Mouse (Mus musculus): ENCODE data around the gene Col8a1. TPM values are rescaled to one million over a fixed set of nuclear protein-coding genes. Genes with fewer than 3 reads are reported as not detected.

Col8a1 gene
- polyA plus RNA-seq, 1 experiment from 2014 or later, result 0.41 TPM

DNA sequence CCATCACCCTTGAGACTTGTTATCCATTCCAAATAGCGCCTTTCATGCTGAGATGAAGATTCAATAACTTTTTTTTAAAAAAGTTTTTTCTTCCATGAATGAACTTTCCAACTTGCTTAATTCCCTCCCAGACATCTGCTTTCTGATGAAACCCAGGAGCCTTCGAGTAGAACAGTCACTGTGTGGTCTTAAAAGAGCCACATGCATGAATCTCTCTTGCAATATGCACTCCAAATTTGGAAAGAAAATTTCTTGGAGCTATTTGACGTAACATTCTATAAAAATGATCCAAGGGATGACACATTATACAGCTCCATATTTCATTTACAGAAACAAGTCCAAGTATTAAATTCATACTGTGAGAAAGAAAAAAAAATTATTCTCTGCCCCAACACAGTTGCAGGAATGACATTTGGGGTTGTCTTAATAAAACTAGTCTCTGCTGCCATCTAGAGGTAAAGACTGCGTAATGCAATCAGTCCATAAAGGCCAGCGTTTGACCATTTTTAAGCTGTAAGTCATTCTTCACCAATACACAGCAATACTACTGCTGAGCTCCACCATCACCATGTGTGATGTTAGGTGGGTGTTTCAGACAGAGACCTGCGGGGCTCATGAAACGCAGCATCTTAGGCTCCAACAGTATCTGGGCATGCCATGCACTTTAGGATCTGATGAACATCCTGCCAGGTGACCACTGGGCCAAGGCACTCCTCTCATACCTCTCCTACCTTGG, 160.9 kb downstream of the Col8a1 start:
- Histone ChIP-seq H3K27ac (ENCODE audit: low read depth, low read length) (no peak overlapping the region), H3K27me3 (replicated peaks; ENCODE audit: control insufficient read depth, insufficient read depth, low read length) (no peaks in the 10 kb centered on the region), H3K36me3 (ENCODE audit: control insufficient read depth, insufficient read depth, low read length) (no peaks in the 10 kb centered on the region), H3K4me3 (ENCODE audit: low read depth, low read length) (no peak overlapping the region), H3K4me2 (no peak overlapping the region), H3K4me1 (replicated peaks; ENCODE audit: control insufficient read depth, insufficient read depth, low read length) (no peaks in the 10 kb centered on the region), H3K9me3 (ENCODE audit: control insufficient read depth, low read length) (no peaks in the 10 kb centered on the region), H3K9ac (ENCODE audit: low read depth, low read length) (no peak overlapping the region)
- DNase-seq (ENCODE audit: low spot score) (no peak), ATAC-seq (replicated peaks; ENCODE audit: low FRiP score) (no peak)
- WGBS, result 39% methylated on average over 7 of the region's 7 CpGs

- no peak overlapping the region for H3K4me3 ChIP-seq (ENCODE audit: low read depth, low read length)
- no peak overlapping the region for H3K4me2 ChIP-seq
- no peaks in the 10 kb centered on the region for H3K4me1 ChIP-seq (replicated peaks; ENCODE audit: control insufficient read depth, insufficient read depth, low read length)
- no peaks in the 10 kb centered on the region for H3K9me3 ChIP-seq (ENCODE audit: control insufficient read depth, low read length)
- no peaks in the 10 kb centered on the region for H3K36me3 ChIP-seq (ENCODE audit: control insufficient read depth, insufficient read depth, low read length)
- ATAC-seq (replicated peaks; ENCODE audit: low FRiP score), result no peak
- H3K27me3 ChIP-seq (replicated peaks; ENCODE audit: control insufficient read depth, insufficient read depth, low read length), result no peaks in the 10 kb centered on the region
- no peak for DNase-seq (ENCODE audit: low spot score)
- no peak overlapping the region for H3K9ac ChIP-seq (ENCODE audit: low read depth, low read length)
- WGBS, result 38% methylated on average over 3 of the region's 3 CpGs
- H3K27ac ChIP-seq (ENCODE audit: low read depth, low read length), result no peak overlapping the region
Observed at GRCm38 (mm10) chr16:57585201-57585600, 169.3 kb downstream of the Col8a1 start.

DNA sequence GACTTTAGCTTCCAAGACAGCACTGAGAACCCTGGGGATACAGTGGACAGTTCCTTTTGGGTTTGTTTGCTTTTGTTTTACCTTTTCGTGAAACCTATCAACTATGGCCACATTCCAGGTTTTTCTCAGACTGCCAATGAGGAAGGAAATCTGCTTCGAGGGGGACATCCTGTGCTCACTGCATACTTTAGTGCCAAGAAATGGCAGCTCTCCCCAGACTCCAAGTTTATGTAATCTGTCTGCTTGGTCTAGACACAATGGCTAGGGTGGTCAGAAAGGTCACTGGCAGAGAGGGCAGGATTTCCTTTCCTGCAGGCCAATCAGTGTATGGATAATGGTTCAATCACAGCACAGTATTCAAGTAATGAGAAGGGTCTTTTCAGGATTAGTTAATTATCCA, 172.5 kb downstream of the Col8a1 start:
- no peak overlapping the region for H3K9ac ChIP-seq (ENCODE audit: low read depth, low read length)
- H3K4me3 ChIP-seq (ENCODE audit: low read depth, low read length), result no peak overlapping the region
- ATAC-seq (replicated peaks; ENCODE audit: low FRiP score), result no peak
- no peak overlapping the region for H3K27ac ChIP-seq (ENCODE audit: low read depth, low read length)
- no peaks in the 10 kb centered on the region for H3K36me3 ChIP-seq (ENCODE audit: control insufficient read depth, insufficient read depth, low read length)
- 50% methylated on average over 2 of the region's 2 CpGs for WGBS
- no peak for DNase-seq (ENCODE audit: low spot score)
- no peaks in the 10 kb centered on the region for H3K4me1 ChIP-seq (replicated peaks; ENCODE audit: control insufficient read depth, insufficient read depth, low read length)
- no peak overlapping the region for H3K4me2 ChIP-seq
- H3K27me3 ChIP-seq (replicated peaks; ENCODE audit: control insufficient read depth, insufficient read depth, low read length), result no peaks in the 10 kb centered on the region
- no peaks in the 10 kb centered on the region for H3K9me3 ChIP-seq (ENCODE audit: control insufficient read depth, low read length)

DNA sequence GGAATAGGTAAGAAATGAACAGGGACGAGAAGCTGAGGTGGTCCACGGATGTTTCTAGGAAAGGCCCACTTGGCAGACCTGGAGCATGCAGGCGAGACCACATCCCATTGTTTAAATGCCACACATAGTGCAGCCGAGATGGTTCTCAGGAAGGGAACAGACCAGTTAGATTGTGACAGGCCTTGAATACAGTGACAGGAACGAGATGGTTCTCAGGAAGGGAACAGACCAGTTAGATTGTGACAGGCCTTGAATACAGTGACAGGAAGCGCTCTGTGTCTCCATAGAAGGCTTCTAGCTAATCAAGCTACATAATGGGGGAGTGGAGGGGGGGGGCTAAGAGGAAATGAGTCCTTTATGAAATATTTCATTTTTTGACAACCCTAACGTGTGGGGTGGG, 174.5 kb downstream of the Col8a1 start:
- DNase-seq (ENCODE audit: low spot score), result no peak
- no peaks in the 10 kb centered on the region for H3K27me3 ChIP-seq (replicated peaks; ENCODE audit: control insufficient read depth, insufficient read depth, low read length)
- H3K4me3 ChIP-seq (ENCODE audit: low read depth, low read length), result no peak overlapping the region
- no peak overlapping the region for H3K9ac ChIP-seq (ENCODE audit: low read depth, low read length)
- no peak overlapping the region for H3K4me2 ChIP-seq
- ATAC-seq (replicated peaks; ENCODE audit: low FRiP score), result peak; percentile 54; the same call in 1 of the 2 replicates
- H3K9me3 ChIP-seq (ENCODE audit: control insufficient read depth, low read length), result no peaks in the 10 kb centered on the region
- no peaks in the 10 kb centered on the region for H3K4me1 ChIP-seq (replicated peaks; ENCODE audit: control insufficient read depth, insufficient read depth, low read length)
- 60% methylated on average over 7 of the region's 7 CpGs for WGBS
- no peak overlapping the region for H3K27ac ChIP-seq (ENCODE audit: low read depth, low read length)
- H3K36me3 ChIP-seq (ENCODE audit: control insufficient read depth, insufficient read depth, low read length), result no peaks in the 10 kb centered on the region

- Histone ChIP-seq H3K4me2 (no peak overlapping the region), H3K4me3 (ENCODE audit: low read depth, low read length) (no peak overlapping the region), H3K9me3 (ENCODE audit: control insufficient read depth, low read length) (no peaks in the 10 kb centered on the region), H3K36me3 (ENCODE audit: control insufficient read depth, insufficient read depth, low read length) (no peaks in the 10 kb centered on the region), H3K27me3 (replicated peaks; ENCODE audit: control insufficient read depth, insufficient read depth, low read length) (no peaks in the 10 kb centered on the region), H3K9ac (ENCODE audit: low read depth, low read length) (no peak overlapping the region), H3K4me1 (replicated peaks; ENCODE audit: control insufficient read depth, insufficient read depth, low read length) (no peaks in the 10 kb centered on the region), H3K27ac (ENCODE audit: low read depth, low read length) (no peak overlapping the region)
- ATAC-seq (replicated peaks; ENCODE audit: low FRiP score) (no peak), DNase-seq (ENCODE audit: low spot score) (no peak)
- WGBS, result 87% methylated on average over 1 of the region's 1 CpGs
Observed at GRCm38 (mm10) chr16:57577519-57577918, 177.0 kb downstream of the Col8a1 start.

GRCm38 (mm10) chr16:57575764-57576388, 178.7 kb downstream of the Col8a1 start:
- Histone ChIP-seq H3K4me3 (ENCODE audit: low read depth, low read length) (no peak overlapping the region), H3K27me3 (replicated peaks; ENCODE audit: control insufficient read depth, insufficient read depth, low read length) (no peaks in the 10 kb centered on the region), H3K4me1 (replicated peaks; ENCODE audit: control insufficient read depth, insufficient read depth, low read length) (no peaks in the 10 kb centered on the region), H3K36me3 (ENCODE audit: control insufficient read depth, insufficient read depth, low read length) (peaks cover 3% of the 10 kb centered on the region; the same call in 1 of the 2 replicates), H3K4me2 (no peak overlapping the region), H3K27ac (ENCODE audit: low read depth, low read length) (no peak overlapping the region), H3K9me3 (ENCODE audit: control insufficient read depth, low read length) (no peaks in the 10 kb centered on the region), H3K9ac (ENCODE audit: low read depth, low read length) (no peak overlapping the region)
- WGBS, result 85% methylated on average over 1 of the region's 1 CpGs
- ATAC-seq (replicated peaks; ENCODE audit: low FRiP score) (no peak), DNase-seq (ENCODE audit: low spot score) (no peak)

Other genes with a start within 250 kb of the Col8a1 start
- 70.5 and 71.3 TPM in 2 replicates for gene Cmss1, start 147.9 kb downstream of the Col8a1 start, polyA plus RNA-seq (2014; fragmentation: Nextera tagmentation; extraction: Ambion mirVana)